Mouse (Mus musculus): ENCODE results near the gene Grb7.

GRCm38 (mm10) chr11:98472696-98473095, 26.5 kb downstream of the Grb7 start:
- no peak for TF ChIP-seq POLR2A (IDR thresholded peaks at IDR 0.05; ENCODE audit: insufficient read depth, low read depth, low read length)
- no peak for TF ChIP-seq CTCF (IDR thresholded peaks at IDR 0.05)

All from heart, adult 2 months (tissue).